Mouse (Mus musculus) ovary, adult 2 months (tissue): ENCODE results near the gene Foxj2. TPM values are rescaled to one million over a fixed set of nuclear protein-coding genes. Genes with fewer than 3 reads are reported as not detected.

Source experiments
- polyA plus RNA-seq: library from polyadenylated mRNA; depleted of rRNA; stranded (reverse); fragments of >200 nt; gene quantifications from 2 replicates; pipeline ENCODE4 v1.2.3, GENCODE M21; 2012; rRNA removed

The Foxj2 gene
- 10.2 and 13.8 TPM in 2 replicates for polyA plus RNA-seq

DNA sequence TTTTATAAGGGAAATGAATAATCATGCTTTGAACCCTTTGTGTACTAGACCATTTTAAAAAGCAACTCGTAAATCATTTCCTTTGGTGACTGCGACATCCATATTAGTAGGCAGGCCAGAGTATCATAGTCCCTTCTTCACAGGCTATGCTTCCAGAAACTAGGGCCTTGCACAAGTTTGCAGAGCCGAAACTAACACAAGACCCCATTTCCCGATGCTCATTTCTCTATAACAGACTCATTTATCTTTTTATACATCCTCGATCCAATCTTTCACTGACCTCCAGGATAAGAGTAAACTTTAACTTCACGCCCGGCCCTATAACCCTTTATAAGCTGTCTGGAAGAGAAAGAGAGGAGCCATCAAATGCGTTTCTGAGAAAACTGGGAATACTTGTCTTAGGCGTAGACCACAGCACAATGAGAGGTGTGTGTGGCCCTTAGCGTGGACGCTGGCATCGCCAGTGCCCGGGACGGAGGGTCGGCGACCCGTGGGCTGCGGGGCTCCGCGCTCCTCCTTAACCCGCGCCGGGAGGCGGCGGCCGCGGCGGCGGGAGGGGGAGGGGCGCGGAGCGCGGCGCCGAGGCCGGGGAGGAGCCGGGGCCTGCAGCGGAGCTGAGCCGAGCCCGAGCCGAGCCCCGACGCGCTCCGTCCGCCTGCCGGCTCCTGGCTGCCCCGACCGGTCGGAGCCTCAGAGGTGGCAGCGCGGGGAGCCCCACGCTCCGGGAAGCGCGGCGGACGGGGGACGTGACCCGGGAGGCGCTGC lies at the start of gene Foxj2:
Gene Foxj2, plus strand, starts transcription at position 609 of the 765 bp plus-strand sequence.

DNA sequence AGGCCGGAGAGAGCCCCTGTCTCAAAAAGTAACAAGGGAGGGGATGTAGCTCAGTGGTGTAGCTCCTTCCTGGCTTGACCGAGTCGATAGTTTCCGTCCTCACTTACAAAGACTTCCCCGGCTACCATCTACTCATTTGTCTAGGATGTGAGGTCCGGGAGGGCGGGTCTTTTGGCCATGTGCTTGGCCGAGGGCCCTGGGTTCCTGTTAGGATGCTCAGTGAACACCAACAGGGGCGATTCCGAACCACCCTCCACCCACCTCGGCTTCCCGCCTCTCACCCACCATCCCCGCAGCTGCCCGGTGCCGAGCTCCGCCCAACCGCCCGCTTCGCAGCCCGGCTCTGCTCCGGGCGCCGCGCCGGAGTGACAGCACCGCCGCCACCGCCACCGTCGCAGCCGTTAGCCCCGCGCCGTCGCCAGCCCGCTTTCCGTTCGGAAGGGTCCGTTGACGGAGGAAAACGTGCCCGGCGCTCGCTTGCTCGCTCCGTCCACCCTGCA lies 18.4 kb upstream of the Foxj2 start, which contains the start of gene Slc2a3:
Gene Slc2a3, minus strand, starts transcription at position 340 of the 500 bp plus-strand sequence.

DNA sequence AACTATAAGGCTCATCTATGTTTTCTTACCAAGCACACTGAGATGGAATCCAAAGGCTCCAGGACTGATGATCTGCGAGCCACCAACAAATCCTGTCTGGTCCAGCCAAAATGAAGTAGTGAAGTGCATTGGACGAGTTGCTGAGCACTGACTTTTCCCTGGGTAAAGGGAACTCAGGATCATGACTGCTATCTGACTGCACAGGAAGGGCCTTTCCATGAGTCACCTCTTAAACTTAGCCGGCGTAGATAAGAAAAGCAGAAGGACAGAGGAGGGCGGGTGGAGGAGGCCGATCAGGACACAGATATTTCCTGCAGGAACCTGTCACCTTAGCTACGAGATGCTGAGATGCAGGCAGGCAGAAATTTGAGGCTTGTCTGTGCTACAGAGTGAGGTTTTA lies 36.2 kb downstream of the Foxj2 start, which contains the start of gene C3ar1:
Gene C3ar1, minus strand, starts transcription at position 207 of the 400 bp plus-strand sequence.

DNA sequence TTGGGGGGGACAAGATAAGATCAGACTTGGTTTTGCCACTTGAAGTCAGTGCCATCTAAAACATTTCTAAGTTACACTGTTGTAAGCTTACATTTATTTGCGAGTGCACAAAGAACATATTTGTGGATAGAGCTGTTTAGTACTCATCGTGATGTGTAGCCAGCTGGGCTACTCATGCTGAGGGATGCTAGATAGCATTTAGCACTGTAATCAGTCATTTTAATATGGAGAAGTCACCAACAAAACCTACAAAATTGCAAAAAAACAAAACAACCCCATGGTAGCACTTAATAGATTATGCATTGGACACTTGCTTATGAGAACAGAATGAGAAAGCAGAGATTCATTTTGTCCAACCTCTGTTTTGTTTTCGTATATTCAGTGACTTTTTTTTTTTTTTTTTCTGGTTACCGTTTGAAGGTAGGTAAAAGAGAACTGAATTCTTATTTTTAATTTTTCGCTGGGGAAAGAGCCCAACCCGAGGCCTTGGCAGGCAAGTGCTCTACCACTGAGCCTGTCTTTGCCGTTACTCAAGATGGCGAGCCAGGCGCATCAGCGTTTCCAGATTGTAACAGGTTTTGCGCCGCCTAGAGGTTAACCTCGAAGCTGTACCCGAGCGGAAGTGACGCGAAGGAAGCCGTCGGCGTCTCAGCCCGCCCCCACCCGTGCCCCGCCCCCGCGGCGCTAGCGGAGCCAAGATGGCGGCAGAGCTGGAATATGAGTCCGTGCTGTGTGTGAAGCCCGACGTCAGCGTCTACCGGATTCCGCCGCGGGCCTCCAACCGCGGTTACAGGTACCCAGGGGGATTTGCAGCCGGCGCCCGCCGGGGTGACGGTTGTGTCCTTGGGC lies 54.4 kb downstream of the Foxj2 start, which contains the start of gene Necap1:
Gene Necap1, plus strand, starts transcription at position 604 of the 849 bp plus-strand sequence.

Other genes starting within 250 kb of the Foxj2 start
- gene Apobec1, start 217.5 kb upstream of the Foxj2 start, polyA plus RNA-seq, result 41.8 and 46.6 TPM in 2 replicates
- gene Gdf3, start 209.8 kb upstream of the Foxj2 start, polyA plus RNA-seq, result 0.12 TPM in 1 of 2 replicates, not detected in the other
- 0.34 and 0.73 TPM in 2 replicates for gene Dppa3, start 193.5 kb upstream of the Foxj2 start, polyA plus RNA-seq
- 0.06 and 0.12 TPM in 2 replicates for gene Nanog, start 112.4 kb upstream of the Foxj2 start, polyA plus RNA-seq
- 18.9 and 20.5 TPM in 2 replicates for gene Slc2a3, start 18.3 kb upstream of the Foxj2 start, polyA plus RNA-seq
- 4.0 and 6.7 TPM in 2 replicates for gene C3ar1, start 36.2 kb downstream of the Foxj2 start, polyA plus RNA-seq
- gene Necap1, start 54.6 kb downstream of the Foxj2 start, polyA plus RNA-seq, result 9.5 and 11.3 TPM in 2 replicates
- gene Clec4a1, start 101.9 kb downstream of the Foxj2 start, polyA plus RNA-seq, result 0.95 and 1.3 TPM in 2 replicates
- 0.35 and 0.54 TPM in 2 replicates for gene Clec4a3, start 132.6 kb downstream of the Foxj2 start, polyA plus RNA-seq
- gene Clec4a4, start 170.5 kb downstream of the Foxj2 start, polyA plus RNA-seq, result not detected in 2 replicates
- gene Clec4b1, start 230.0 kb downstream of the Foxj2 start, polyA plus RNA-seq, result 0.66 and 0.93 TPM in 2 replicates